Mouse (Mus musculus) forebrain, postnatal 0 days (tissue): Measurements from ENCODE around the gene Pde6h. TPM values are rescaled to one million over a fixed set of nuclear protein-coding genes. Genes with fewer than 3 reads are reported as not detected.
A peak's percentile ranks its signal among the peaks of the same experiment; 100 is the strongest.

Experiments
- ATAC-seq: fragments of 200-750 bp; cut with Nextera tagmentation; 2 replicates; pipeline ENCODE4 v1.8.0; 2017; ENCODE audit warnings: mild to moderate bottlenecking, moderate library complexity
- DNase-seq: peaks from one replicate; pipeline ENCODE4 v3.0.0-alpha.2; 2015
- H3K27ac ChIP-seq: fragments of 300-500 bp; sonication (generic); 2 replicates; pipeline ENCODE4 v1.5.1; 2014; ENCODE audit warnings: low read depth, mild to moderate bottlenecking, antibody characterized with exemption, low read length, moderate library complexity, mixed read lengths
- H3K27me3 ChIP-seq: fragments of 300-500 bp; sonication (generic); 2 replicates; pipeline ENCODE4 v1.6.1; 2014; ENCODE audit warnings: mild to moderate bottlenecking, low read length, mixed read lengths; ENCODE audit not compliant: insufficient read depth
- H3K36me3 ChIP-seq: fragments of 300-500 bp; sonication (generic); 2 replicates; pipeline ENCODE4 v1.6.1; 2014; ENCODE audit warnings: mild to moderate bottlenecking, moderate library complexity; ENCODE audit not compliant: insufficient read depth
- H3K4me1 ChIP-seq: fragments of 300-500 bp; sonication (generic); 2 replicates; pipeline ENCODE4 v1.6.1; 2014; ENCODE audit warnings: antibody characterized with exemption; ENCODE audit not compliant: insufficient read depth
- H3K4me2 ChIP-seq: fragments of 300-500 bp; sonication (generic); 2 replicates; pipeline ENCODE4 v1.6.1; 2014; ENCODE audit warnings: low read depth, mild to moderate bottlenecking, moderate library complexity
- H3K4me3 ChIP-seq: fragments of 300-500 bp; sonication (generic); 2 replicates; pipeline ENCODE4 v1.5.1; 2014; ENCODE audit warnings: low read depth, low read length, mixed read lengths
- H3K9ac ChIP-seq: fragments of 300-500 bp; sonication (generic); 2 replicates; pipeline ENCODE4 v1.6.1; 2014; ENCODE audit warnings: mild to moderate bottlenecking
- H3K9me3 ChIP-seq: fragments of 300-500 bp; sonication (generic); 2 replicates; pipeline ENCODE4 v1.6.1; 2016; ENCODE audit warnings: low read length
- CTCF ChIP-seq: sonication (generic); IDR thresholded peaks from 2 replicates; pipeline ENCODE4 v1.5.1; 2016; ENCODE audit warnings: antibody characterized with exemption, control low read depth, low read depth
- WGBS: fragments of 180-500 bp; shearing (Covaris S2); extraction: QIAGEN DNeasy Blood & Tissue Kit; methylation state at CpG from one replicate; pipeline ENCODE4 v1.1.7; 2014; 5-methylcytosine and 5-hydroxymethylcytosine counted together
- polyA plus RNA-seq: library from polyadenylated mRNA; unstranded; fragments of >200 nt; fragmentation: Nextera tagmentation; extraction: Ambion mirVana; gene quantifications from 2 replicates; pipeline ENCODE4 v1.2.1, GENCODE M21; 2015
- total RNA-seq: library from RNA; depleted of rRNA; stranded (reverse); fragments of >200 nt; gene quantifications from 2 replicates; pipeline ENCODE4 v1.2.3, GENCODE M21; 2014

Gene Pde6h
- total and polyA plus RNA-seq, 2 experiments from 2014 or later: 0.05 to 0.34 TPM

DNA sequence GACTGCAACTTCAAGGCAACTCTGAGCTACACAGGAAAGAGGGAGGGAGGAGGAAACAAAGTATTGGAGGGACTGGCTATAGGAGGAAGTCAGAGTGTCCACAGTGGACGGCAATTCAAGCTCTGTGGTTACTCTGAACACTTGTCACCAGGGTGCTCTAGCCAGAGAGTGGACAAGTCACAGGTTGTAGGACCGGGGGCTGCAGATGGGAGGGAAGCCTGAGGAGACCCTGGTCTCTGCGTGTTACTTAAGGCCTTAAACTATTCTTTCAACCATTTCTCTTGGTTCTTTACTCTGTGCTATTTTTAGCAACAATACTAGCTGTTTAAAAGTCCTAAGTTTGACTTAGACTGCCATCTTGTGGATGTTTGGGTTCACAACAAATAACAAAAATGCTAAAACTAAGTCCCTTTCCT is 56.7 kb downstream of the Pde6h start:
- Histone ChIP-seq H3K36me3 (no peaks in the 10 kb centered on the region), H3K4me3 (no peak overlapping the region), H3K27me3 (no peaks in the 10 kb centered on the region), H3K9me3 (no peaks in the 10 kb centered on the region), H3K4me1 (0 out of 2 replicates have a peak, but pooled peaks cover 4% of the 10 kb centered on the region), H3K4me2 (no peak overlapping the region), H3K9ac (peak overlapping the region; percentile 14; the same call in 1 of the 2 replicates), H3K27ac (peak overlapping the region; percentile 54; the same call in 1 of the 2 replicates)
- peak; percentile 79 for DNase-seq
- WGBS: 23% methylated on average over 3 of the region's 3 CpGs
- peak; percentile 77 for TF ChIP-seq CTCF
- ATAC-seq: peak; percentile 74

DNA sequence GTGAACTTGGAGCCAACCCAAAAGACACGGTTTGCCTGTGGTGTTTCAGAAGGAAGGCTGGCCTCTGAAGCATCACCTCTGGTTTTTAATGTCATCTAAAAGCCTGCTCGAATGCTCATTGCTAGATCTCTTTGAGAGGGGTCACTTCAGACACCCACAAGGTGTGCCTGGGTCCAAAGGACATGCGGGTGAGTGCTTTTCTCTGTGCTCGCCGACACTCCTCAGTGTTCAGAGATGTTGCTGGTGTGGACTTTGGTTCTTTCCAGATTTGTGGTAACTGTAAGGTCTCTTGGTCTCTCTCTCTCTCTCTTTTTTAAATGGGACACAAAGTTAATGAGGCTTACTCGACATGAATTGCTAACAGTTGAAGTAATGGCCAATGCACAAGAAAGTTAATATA is 58.9 kb downstream of the Pde6h start:
- no peaks in the 10 kb centered on the region for H3K9me3 ChIP-seq
- H3K36me3 ChIP-seq: no peaks in the 10 kb centered on the region
- H3K4me2 ChIP-seq: no peak overlapping the region
- TF ChIP-seq CTCF: no peak
- 0 out of 2 replicates have a peak, but pooled peaks cover 4% of the 10 kb centered on the region for H3K4me1 ChIP-seq
- ATAC-seq: no peak
- H3K27me3 ChIP-seq: no peaks in the 10 kb centered on the region
- H3K9ac ChIP-seq: no peak overlapping the region
- DNase-seq: no peak
- WGBS: 76% methylated on average over 6 of the region's 6 CpGs
- no peak overlapping the region for H3K4me3 ChIP-seq
- H3K27ac ChIP-seq: no peak overlapping the region

DNA sequence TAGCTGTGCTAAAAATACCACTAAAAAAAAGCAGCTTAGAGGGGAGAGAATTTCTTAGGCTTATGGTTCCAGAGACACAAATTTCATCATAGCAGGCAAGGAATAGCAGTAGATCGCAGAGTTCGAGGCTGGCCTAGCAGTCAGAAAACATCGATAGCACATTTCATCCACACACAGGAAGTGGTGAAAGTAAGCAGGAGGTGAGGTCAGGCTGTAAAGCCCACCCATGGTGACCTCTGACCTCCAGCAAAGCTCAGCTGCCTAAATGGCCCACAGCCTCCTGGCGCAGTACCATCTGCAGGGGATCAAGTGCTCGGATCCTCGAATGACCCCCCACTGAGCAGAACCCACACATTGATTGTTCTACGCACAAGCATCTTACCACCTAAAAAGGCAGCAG is 59.6 kb downstream of the Pde6h start:
- no peak for TF ChIP-seq CTCF
- H3K27me3 ChIP-seq: no peaks in the 10 kb centered on the region
- H3K9me3 ChIP-seq: no peaks in the 10 kb centered on the region
- no peak for DNase-seq
- no peak overlapping the region for H3K4me3 ChIP-seq
- no peak overlapping the region for H3K4me2 ChIP-seq
- ATAC-seq: no peak
- H3K4me1 ChIP-seq: 0 out of 2 replicates have a peak, but pooled peaks cover 4% of the 10 kb centered on the region
- H3K9ac ChIP-seq: no peak overlapping the region
- H3K27ac ChIP-seq: no peak overlapping the region
- WGBS: 65% methylated on average over 7 of the region's 7 CpGs
- H3K36me3 ChIP-seq: no peaks in the 10 kb centered on the region

DNA sequence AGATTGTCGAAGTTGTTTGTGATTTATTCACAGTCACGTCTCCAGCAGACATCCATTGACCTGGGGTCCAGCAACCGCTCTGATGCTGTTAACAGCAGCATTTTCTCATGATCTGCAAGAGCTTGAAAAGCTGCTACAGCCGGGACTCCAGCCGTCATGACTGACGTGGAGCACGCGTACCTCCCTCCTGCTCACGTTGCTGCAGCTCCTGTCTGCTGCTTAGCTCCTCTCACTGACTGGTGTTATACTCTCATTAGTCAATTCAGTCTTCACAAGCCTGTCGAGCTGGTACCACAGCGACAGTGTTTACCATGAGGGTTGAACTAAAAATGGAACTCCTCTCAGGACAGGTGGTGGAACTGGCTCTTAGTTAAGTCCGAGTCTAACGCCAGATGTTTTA is 62.4 kb downstream of the Pde6h start:
- Histone ChIP-seq H3K36me3 (no peaks in the 10 kb centered on the region), H3K9ac (no peak overlapping the region), H3K9me3 (no peaks in the 10 kb centered on the region), H3K4me1 (no peaks in the 10 kb centered on the region), H3K27me3 (no peaks in the 10 kb centered on the region), H3K4me2 (no peak overlapping the region), H3K4me3 (no peak overlapping the region), H3K27ac (no peak overlapping the region)
- WGBS: 61% methylated on average over 13 of the region's 13 CpGs
- TF ChIP-seq CTCF: no peak
- DNase-seq (peak; percentile 30), ATAC-seq (peak; percentile 76)

DNA sequence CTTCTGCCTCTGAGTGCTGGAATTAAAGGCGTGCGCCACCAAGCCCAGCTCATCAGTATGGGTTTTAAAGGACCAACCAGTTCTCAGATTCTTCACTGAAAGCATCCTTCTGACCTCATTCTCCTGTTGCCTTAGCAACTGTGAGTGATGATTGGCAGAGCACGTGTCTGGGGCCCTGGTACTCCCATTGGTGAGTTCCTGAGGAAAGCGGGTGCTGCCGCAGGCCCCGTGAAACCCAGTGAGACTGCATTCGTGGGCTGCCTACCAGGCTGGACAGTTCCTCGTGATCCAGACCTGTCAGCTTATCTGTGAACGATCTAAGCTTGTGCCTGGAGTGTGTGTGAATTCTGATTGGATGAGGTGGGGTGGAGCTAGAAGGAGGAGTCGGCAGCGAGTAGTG is 63.1 kb downstream of the Pde6h start:
- no peaks in the 10 kb centered on the region for H3K9me3 ChIP-seq
- H3K36me3 ChIP-seq: no peaks in the 10 kb centered on the region
- DNase-seq (no peak), ATAC-seq (peak; percentile 77)
- 0 out of 2 replicates have a peak, but pooled peaks cover 3% of the 10 kb centered on the region for H3K4me1 ChIP-seq
- no peak overlapping the region for H3K27ac ChIP-seq
- H3K4me3 ChIP-seq: no peak overlapping the region
- TF ChIP-seq CTCF: no peak
- no peak overlapping the region for H3K9ac ChIP-seq
- H3K4me2 ChIP-seq: no peak overlapping the region
- WGBS: 60% methylated on average over 11 of the region's 11 CpGs
- H3K27me3 ChIP-seq: no peaks in the 10 kb centered on the region

DNA sequence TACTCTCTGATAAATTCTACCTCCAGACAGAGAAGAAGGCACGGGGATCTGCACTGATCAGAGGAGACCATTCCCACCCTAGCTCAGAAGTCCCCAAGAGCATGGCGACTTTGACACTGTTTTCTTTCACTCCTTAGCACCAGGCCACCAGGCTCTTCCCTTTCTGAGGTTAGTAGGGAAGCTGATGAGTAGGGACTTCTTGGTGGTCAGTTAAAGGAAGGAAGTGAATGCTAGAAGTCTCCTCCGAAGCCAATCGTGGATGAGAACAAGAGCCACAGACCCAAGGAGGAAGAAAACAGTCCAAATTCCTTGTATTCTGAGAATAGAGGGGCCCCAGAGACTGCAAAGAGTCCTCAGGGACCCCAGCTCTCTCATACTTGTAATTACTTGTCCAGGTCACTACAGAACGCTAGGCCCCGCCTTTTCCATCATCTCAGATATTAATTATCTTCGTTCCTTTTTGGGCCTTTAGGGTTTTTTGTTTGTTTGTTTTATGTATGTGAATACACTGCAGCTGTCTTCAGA is 65.0 kb downstream of the Pde6h start:
- Histone ChIP-seq H3K4me2 (no peak overlapping the region), H3K9ac (no peak overlapping the region), H3K4me3 (no peak overlapping the region), H3K9me3 (no peaks in the 10 kb centered on the region), H3K36me3 (no peaks in the 10 kb centered on the region), H3K27me3 (no peaks in the 10 kb centered on the region), H3K4me1 (0 out of 2 replicates have a peak, but pooled peaks cover 3% of the 10 kb centered on the region), H3K27ac (no peak overlapping the region)
- DNase-seq: no peak
- no peak for TF ChIP-seq CTCF
- 89% methylated on average over 7 of the region's 7 CpGs for WGBS
- no peak for ATAC-seq

DNA sequence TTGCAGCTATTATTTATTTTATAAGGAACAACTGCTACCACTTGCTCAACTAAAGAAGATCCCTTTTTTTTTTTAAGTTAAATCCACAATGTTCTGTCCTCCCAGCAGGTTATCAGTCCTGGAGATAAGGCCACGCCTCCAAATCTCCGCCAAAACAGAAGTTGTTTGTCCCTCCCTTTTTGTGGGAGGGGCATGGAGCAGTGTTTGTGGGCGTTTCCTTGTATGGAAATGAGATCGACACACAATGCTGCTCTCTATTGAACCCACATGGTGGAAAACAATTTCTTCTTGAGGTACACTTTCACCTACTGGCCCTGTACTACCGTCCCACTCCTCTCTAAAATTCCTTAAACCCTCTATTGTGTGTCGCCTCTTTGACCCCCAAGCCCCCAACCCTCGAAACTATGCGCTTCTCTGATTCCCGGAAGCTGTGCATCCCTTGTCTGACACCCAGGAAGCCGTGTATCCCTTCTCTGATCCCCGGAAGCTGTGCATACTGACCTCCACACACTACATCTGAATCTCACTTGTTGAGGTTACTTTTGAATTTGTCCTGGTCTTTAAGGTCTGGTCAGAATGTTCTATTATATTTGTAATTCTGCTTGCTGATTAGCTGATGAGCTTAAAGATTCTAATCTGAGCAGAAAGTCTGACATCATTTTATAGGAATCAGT is 66.3 kb downstream of the Pde6h start:
- Histone ChIP-seq H3K4me2 (no peak overlapping the region), H3K36me3 (no peaks in the 10 kb centered on the region), H3K27me3 (no peaks in the 10 kb centered on the region), H3K9ac (no peak overlapping the region), H3K9me3 (no peaks in the 10 kb centered on the region), H3K4me3 (no peak overlapping the region), H3K4me1 (0 out of 2 replicates have a peak, but pooled peaks cover 3% of the 10 kb centered on the region), H3K27ac (no peak overlapping the region)
- ATAC-seq: no peak
- no peak for TF ChIP-seq CTCF
- WGBS: 34% methylated on average over 11 of the region's 11 CpGs
- no peak for DNase-seq
